Mouse (Mus musculus): ENCODE measurements around the gene Pecr. TPM values are rescaled to one million over a fixed set of nuclear protein-coding genes. Genes with fewer than 3 reads are reported as not detected.
A peak's percentile ranks its signal among the peaks of the same experiment; 100 is the strongest.

The Pecr gene
- polyA plus RNA-seq, 1 experiment from 2014 or later, result 15.0 TPM

DNA sequence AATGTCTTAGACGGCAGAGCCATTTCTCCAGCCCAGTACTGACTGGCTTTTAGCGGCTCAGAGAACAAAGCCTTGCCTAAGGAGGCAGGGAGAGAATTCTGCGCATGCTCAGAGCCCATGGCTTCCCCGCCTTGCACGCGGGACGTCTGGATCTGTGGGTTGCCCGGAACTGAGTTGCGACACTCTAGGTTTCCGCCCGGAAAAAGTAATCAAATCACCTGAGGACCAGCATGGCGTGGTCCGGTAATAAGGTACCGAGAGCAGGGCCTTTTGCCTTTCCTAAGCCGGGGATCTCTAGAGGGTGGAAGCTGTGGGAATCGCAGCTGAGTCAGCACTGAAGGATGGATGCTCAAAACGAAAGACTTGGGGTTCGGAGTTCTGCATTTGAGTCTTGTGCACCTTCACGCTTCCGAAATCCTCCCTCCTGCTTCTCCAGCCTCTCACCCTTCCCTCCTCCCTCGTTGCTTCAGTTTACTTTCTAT, 23.2 kb upstream of the Pecr start, which contains the start of gene Xrcc5:
Xrcc5 (plus strand) TSS at position 105 of the 482 bp plus-strand sequence.
- WGBS, result under 1% methylated on average over 21 of the region's 21 CpGs
- peak; percentile 96 for ATAC-seq (ENCODE audit: low FRiP score)
- Histone ChIP-seq H3K4me2 (peak within 1 kb of the TSS; percentile 64), H3K4me3 (replicated peaks) (peak within 1 kb of the TSS; percentile 56), H3K9me3 (no peaks in the 10 kb centered on the region), H3K36me3 (replicated peaks) (0 out of 2 replicates have a peak, but pooled peaks cover 10% of the 10 kb centered on the region), H3K4me1 (peaks cover 20% of the 10 kb centered on the region), H3K27ac (peak within 1 kb of the TSS; percentile 90), H3K9ac (peak within 1 kb of the TSS; percentile 73), H3K27me3 (no peaks in the 10 kb centered on the region)

DNA sequence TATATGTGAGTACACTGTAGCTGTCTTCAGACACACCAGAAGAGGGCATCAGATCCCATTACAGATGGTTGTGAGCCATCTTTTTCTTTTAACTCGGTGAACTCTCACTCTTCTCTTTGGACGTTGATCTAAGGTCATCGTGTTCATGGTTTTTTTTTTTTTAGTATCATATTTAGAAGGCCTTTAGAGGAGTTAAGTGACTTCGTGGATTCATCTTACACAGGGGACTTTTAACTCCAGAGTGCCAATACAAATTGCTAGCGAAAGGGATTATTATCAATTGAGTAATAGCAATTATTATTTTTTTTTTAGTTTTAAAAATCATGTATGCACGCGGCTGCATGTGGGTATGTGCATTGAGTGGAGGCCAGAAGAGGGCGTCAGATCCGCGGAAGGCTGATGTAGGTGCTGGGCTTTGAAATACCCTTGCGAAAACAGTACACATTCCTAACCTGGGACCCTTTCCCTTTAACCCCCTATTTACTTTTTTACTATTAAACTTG, 22.6 kb upstream of the Pecr start:
- Histone ChIP-seq H3K9ac (peak overlapping the region; percentile 73), H3K4me3 (replicated peaks) (peak overlapping the region; percentile 56), H3K27me3 (no peaks in the 10 kb centered on the region), H3K27ac (peak overlapping the region; percentile 90), H3K9me3 (no peaks in the 10 kb centered on the region), H3K36me3 (replicated peaks) (0 out of 2 replicates have a peak, but pooled peaks cover 5% of the 10 kb centered on the region), H3K4me1 (peaks cover 20% of the 10 kb centered on the region), H3K4me2 (peak overlapping the region; percentile 64)
- 5% methylated on average over 11 of the region's 11 CpGs for WGBS
- ATAC-seq (ENCODE audit: low FRiP score), result peak; percentile 85

DNA sequence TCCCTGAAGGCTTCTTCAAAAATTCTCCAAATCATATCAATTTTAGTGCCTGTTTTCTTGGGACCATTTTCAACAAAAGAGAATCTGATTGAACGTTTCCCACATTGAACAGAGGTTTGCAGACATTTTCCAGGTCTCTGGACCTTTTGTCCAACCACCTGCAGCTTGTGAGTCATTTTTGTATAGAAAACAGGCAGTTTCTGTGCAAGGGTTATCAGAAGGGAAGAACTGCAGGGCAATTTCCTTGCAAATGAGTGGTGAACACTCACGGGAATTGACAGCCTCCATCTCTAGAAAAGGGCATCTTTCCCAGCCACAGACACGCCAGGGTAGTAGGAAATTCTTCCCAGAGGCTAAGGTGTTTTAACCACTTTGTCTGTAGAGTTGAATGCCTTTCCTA, 22.1 kb upstream of the Pecr start:
- WGBS, result 44% methylated on average over 3 of the region's 3 CpGs
- H3K27ac ChIP-seq, result peak overlapping the region; percentile 90; the same call in 1 of the 2 replicates
- peak overlapping the region; percentile 64; the same call in 1 of the 2 replicates for H3K4me2 ChIP-seq
- no peaks in the 10 kb centered on the region for H3K27me3 ChIP-seq
- H3K36me3 ChIP-seq (replicated peaks), result 0 out of 2 replicates have a peak, but pooled peaks cover 2% of the 10 kb centered on the region
- no peak for ATAC-seq (ENCODE audit: low FRiP score)
- no peak overlapping the region for H3K9ac ChIP-seq
- no peak overlapping the region for H3K4me3 ChIP-seq (replicated peaks)
- peaks cover 20% of the 10 kb centered on the region for H3K4me1 ChIP-seq
- H3K9me3 ChIP-seq, result no peaks in the 10 kb centered on the region

DNA sequence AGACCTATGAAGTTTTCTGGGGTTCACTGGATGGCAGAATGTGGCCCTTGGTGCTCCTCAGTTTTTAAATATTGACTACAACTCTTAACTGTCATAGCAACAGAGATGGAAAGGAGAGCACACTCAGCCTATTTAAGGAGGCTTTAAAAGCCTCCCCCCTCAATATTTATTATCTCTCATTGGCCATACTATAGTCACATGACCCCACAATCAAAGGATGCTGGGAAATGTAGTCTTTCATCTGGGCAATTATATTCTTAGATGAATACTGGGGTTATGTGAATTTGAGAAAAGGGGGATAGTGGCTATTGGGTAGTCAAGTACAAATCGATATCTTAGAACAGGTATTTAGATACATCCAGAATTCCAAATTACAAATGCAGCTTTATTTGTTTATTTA, 17.7 kb upstream of the Pecr start:
- H3K9ac ChIP-seq, result no peak overlapping the region
- H3K36me3 ChIP-seq (replicated peaks), result peaks cover 11% of the 10 kb centered on the region; the same call in 1 of the 2 replicates
- no peak overlapping the region for H3K4me3 ChIP-seq (replicated peaks)
- no peaks in the 10 kb centered on the region for H3K9me3 ChIP-seq
- H3K4me2 ChIP-seq, result no peak overlapping the region
- H3K27me3 ChIP-seq, result no peaks in the 10 kb centered on the region
- 89% methylated on average over 1 of the region's 1 CpGs for WGBS
- H3K27ac ChIP-seq, result no peak overlapping the region
- ATAC-seq (ENCODE audit: low FRiP score), result no peak
- peaks cover 3% of the 10 kb centered on the region; the same call in 1 of the 2 replicates for H3K4me1 ChIP-seq

DNA sequence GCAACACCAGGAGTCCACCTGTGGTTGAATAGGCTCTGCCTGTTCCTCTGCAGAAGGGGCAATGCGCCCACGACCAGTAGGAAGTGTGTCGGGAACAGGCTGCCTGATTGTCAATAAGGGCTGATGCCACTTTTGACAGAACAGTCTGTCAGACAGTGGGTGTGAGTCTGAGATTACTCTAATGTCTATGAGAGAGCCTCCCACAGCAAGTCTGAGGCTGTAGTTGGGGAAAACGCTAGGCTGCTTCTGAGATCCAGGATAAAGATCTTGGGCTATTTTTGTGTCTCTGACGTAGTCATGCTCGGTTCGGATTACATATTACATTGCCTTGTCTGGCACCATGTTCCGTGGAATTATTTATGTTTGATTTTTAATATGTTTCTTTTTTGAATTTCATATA, 11.6 kb upstream of the Pecr start:
- no peak for ATAC-seq (ENCODE audit: low FRiP score)
- no peaks in the 10 kb centered on the region for H3K9me3 ChIP-seq
- H3K9ac ChIP-seq, result no peak overlapping the region
- no peaks in the 10 kb centered on the region for H3K4me1 ChIP-seq
- no peak overlapping the region for H3K4me2 ChIP-seq
- H3K27me3 ChIP-seq, result no peaks in the 10 kb centered on the region
- no peak overlapping the region for H3K4me3 ChIP-seq (replicated peaks)
- 95% methylated on average over 8 of the region's 8 CpGs for WGBS
- no peak overlapping the region for H3K27ac ChIP-seq
- H3K36me3 ChIP-seq (replicated peaks), result peaks cover 11% of the 10 kb centered on the region; the same call in 1 of the 2 replicates

DNA sequence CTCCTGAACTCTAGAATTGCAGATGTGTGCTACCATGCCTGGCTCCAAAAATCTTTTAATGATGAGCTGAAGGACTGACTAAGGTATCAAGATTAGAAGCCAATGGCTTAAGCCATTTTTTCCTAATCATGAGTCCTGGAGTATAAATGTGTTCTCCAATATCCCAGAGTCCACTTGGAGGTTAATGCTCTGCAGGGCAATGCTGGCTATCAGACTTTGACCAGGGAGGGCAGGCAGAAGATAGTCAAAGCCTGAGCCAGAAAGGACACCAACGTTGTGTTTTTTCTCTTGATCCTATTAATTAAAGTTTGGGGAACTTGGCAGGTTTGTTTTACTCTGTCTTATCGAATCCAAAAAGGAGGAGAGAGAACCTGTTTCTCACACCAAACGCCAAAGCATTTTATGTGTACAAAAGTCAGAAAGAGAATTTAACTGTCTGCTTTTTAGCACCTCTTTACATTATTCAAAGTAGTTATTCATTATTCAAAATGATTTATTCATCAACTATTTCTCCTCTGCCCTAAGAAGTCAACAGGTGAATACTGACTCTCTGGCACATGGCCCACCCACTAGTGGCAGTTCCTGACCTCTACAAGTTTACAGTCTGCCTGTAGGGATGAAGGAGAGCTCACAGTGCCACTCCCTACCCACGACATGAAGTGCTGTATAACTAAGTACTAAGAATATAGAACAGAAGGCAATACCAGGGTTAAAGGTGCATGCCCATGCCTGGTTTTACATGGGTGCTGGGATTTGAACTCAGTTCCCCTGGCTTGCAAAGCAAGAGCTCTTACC, 10.0 kb upstream of the Pecr start:
- no peak for ATAC-seq (ENCODE audit: low FRiP score)
- 77% methylated on average over 4 of the region's 4 CpGs for WGBS

DNA sequence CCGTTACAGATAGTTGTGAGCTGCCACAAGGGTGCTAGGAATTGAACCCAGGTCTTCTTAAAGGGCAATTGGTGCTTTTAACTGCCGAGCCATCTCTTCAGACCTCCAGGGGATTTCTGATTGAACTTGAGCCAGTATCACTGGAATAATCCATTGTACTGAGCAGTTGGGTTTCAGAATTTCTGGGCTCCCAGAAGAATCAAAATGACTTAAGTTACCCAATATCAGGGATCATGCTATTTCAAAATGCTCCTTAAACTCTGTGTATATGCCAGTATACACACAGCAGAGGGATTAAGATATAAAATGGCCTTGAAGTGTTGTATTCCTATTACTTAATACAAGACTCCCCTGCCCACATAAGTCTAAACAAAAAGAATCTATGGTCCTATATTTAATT, 7.8 kb upstream of the Pecr start:
- Histone ChIP-seq H3K9ac (no peak overlapping the region), H3K27me3 (no peaks in the 10 kb centered on the region), H3K36me3 (replicated peaks) (no peaks in the 10 kb centered on the region), H3K9me3 (no peaks in the 10 kb centered on the region), H3K4me2 (no peak overlapping the region), H3K4me3 (replicated peaks) (no peak overlapping the region), H3K4me1 (peaks cover 8% of the 10 kb centered on the region), H3K27ac (no peak overlapping the region)
- ATAC-seq (ENCODE audit: low FRiP score), result no peak
- 89% methylated on average over 2 of the region's 2 CpGs for WGBS

More for the DNA sequence above, 10.0 kb upstream of the Pecr start:
- no peaks in the 10 kb centered on the region for H3K4me1 ChIP-seq
- no peak overlapping the region for H3K4me3 ChIP-seq (replicated peaks)
- no peak overlapping the region for H3K27ac ChIP-seq
- H3K4me2 ChIP-seq, result no peak overlapping the region
- no peaks in the 10 kb centered on the region for H3K27me3 ChIP-seq
- H3K9ac ChIP-seq, result no peak overlapping the region
- peaks cover 2% of the 10 kb centered on the region; the same call in 1 of the 2 replicates for H3K36me3 ChIP-seq (replicated peaks)
- H3K9me3 ChIP-seq, result no peaks in the 10 kb centered on the region

DNA sequence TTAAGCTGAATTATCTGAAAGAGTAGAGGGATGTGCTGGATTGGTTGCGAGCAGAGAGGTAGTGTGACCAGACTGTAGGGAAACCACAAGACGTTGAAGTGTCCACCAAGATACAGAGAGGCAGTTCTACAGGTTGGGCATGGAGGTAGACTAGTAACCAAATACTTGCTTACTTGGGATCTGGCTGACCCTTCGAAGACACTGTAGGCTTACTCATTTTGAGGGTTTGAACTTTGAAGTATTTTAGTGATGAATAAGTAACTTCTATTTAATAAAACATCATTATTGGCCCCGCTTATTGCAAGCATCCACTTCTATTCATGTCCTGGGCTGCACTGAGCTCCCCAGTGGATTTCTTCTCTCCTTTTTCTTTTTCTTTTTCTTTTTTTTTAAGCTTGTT, 7.3 kb upstream of the Pecr start:
- Histone ChIP-seq H3K4me3 (replicated peaks) (no peak overlapping the region), H3K9me3 (no peaks in the 10 kb centered on the region), H3K27ac (no peak overlapping the region), H3K4me2 (no peak overlapping the region), H3K4me1 (peaks cover 13% of the 10 kb centered on the region), H3K36me3 (replicated peaks) (no peaks in the 10 kb centered on the region), H3K27me3 (no peaks in the 10 kb centered on the region), H3K9ac (no peak overlapping the region)
- no peak for ATAC-seq (ENCODE audit: low FRiP score)
- WGBS, result 94% methylated on average over 4 of the region's 4 CpGs

DNA sequence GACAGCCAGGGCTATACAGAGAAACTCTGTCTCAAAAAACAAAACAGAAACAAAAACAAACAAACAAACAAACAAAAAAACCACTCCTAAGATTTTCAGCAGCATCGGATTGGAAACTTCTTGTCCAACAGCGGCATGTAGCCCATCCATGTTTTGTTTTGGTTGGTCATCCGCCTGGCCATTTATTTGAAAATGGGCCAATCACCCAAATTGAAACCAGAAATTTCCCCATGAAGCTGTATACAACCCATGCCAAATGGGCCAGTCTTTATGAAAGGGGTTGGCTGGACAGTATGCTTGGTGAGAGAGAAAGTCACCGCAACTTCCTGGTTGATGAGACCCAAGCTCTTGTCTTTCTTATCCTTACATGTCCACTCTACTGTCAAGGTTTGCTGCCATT, 6.8 kb upstream of the Pecr start:
- no peak overlapping the region for H3K27ac ChIP-seq

DNA sequence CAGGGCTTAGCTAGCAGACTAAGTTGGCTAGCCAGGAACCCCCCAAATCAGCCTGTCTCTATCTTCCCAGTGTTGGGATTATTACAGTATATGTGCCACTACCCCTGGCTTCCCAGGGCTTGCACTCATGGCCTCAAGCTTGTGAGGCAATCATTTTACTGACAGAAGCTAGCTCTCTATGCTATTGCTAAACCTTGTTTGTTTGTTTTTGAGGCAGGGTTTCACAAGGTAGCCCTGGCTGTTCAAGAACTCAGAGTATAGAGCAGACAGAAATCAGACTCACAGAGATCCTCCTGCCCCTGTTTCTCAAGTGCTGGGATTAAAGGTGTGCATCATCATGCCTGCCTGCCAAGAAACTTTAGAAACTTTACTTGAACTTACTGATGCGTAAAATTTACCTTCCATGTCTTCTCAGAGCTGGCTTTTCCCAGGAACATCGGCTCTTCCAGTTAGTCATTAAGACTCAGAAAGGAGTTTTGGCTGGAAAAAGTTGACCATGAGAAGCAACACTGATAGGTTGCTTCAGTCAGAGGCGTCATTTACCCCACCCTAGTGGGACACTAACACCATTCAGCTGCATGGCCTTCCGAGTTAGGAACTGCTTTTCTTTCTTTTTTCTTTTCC, 4.5 kb upstream of the Pecr start:
- Histone ChIP-seq H3K36me3 (replicated peaks) (no peaks in the 10 kb centered on the region), H3K9ac (no peak overlapping the region), H3K4me3 (replicated peaks) (no peak overlapping the region), H3K4me2 (no peak overlapping the region), H3K9me3 (no peaks in the 10 kb centered on the region), H3K27ac (no peak overlapping the region), H3K4me1 (peaks cover 27% of the 10 kb centered on the region), H3K27me3 (no peaks in the 10 kb centered on the region)
- no peak for ATAC-seq (ENCODE audit: low FRiP score)
- 93% methylated on average over 4 of the region's 4 CpGs for WGBS

More for the DNA sequence above, 6.8 kb upstream of the Pecr start:
- Histone ChIP-seq H3K4me3 (replicated peaks) (no peak overlapping the region), H3K4me1 (peaks cover 17% of the 10 kb centered on the region), H3K4me2 (no peak overlapping the region), H3K9me3 (no peaks in the 10 kb centered on the region), H3K27me3 (no peaks in the 10 kb centered on the region), H3K36me3 (replicated peaks) (no peaks in the 10 kb centered on the region), H3K9ac (no peak overlapping the region)
- no peak for ATAC-seq (ENCODE audit: low FRiP score)
- 96% methylated on average over 4 of the region's 4 CpGs for WGBS

DNA sequence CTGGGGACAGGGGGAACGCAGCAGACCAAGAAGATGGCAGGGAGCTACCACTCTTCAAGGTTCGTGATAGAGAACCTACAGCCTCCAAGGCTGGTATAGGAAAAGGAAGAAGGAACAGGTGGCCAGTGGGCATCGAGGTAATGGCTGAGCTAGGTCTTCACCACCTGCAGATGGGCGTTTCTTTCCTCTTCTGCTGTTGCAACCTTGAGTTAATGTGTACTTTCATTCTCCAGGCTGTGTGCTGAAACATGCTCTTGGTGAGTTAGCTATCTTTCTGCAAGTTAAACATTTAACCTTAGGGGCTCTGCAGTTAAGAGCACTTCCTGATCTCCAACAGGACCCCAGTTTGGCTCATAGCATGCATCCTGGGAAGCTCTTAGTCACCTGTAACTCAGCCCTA, 3.8 kb upstream of the Pecr start:
- H3K27ac ChIP-seq, result no peak overlapping the region
- H3K9me3 ChIP-seq, result no peaks in the 10 kb centered on the region
- no peak for ATAC-seq (ENCODE audit: low FRiP score)
- H3K36me3 ChIP-seq (replicated peaks), result no peaks in the 10 kb centered on the region
- no peak overlapping the region for H3K4me2 ChIP-seq
- H3K27me3 ChIP-seq, result no peaks in the 10 kb centered on the region
- no peak overlapping the region for H3K9ac ChIP-seq
- WGBS, result 86% methylated on average over 4 of the region's 4 CpGs
- H3K4me1 ChIP-seq, result peaks cover 27% of the 10 kb centered on the region
- no peak overlapping the region for H3K4me3 ChIP-seq (replicated peaks)

DNA sequence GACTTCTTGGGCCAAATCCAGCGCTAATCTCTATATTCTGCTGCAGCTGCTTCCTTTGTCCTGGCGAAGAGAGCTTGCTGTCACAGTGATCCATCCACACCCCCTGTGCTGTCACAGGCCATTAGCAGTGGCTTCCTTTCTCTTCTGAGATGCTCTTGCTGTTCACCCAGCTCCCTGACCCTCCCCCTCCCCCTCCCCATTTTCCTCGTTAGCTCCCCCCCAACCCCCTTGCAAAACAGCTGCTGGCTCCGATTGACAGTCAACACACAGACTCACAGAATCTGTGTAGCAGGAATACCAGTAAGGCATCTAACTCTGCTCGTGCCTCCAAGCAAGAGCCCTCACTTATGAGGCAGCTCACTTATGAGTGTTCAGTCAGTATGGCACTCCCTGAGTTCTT, 2.8 kb upstream of the Pecr start:
- peak; percentile 69 for ATAC-seq (ENCODE audit: low FRiP score)
- Histone ChIP-seq H3K4me1 (peaks cover 27% of the 10 kb centered on the region), H3K9me3 (no peaks in the 10 kb centered on the region), H3K36me3 (replicated peaks) (no peaks in the 10 kb centered on the region), H3K4me3 (replicated peaks) (no peak overlapping the region), H3K27me3 (no peaks in the 10 kb centered on the region), H3K4me2 (peak overlapping the region; percentile 80; the same call in 1 of the 2 replicates), H3K9ac (0 out of 2 replicates have a peak overlapping the region, but pooled peaks have one; percentile 21), H3K27ac (peak overlapping the region; percentile 83)
- WGBS, result 14% methylated on average over 5 of the region's 5 CpGs
